Mouse (Mus musculus) limb, embryonic 14.5 days (tissue): ENCODE data around the gene Cops3. TPM values are rescaled to one million over a fixed set of nuclear protein-coding genes. Genes with fewer than 3 reads are reported as not detected.

Experiments
- ATAC-seq: fragments of 200-750 bp; cut with Nextera tagmentation; 2 replicates; pipeline ENCODE4 v1.8.0; 2017; ENCODE audit warnings: low read depth, moderate number of reproducible peaks, moderate TSS enrichment; ENCODE audit not compliant: low FRiP score
- DNase-seq: peaks from one replicate; pipeline ENCODE4 v3.0.0-alpha.2; 2015; ENCODE audit warnings: low spot score
- H3K27ac ChIP-seq: fragments of 300-500 bp; sonication (generic); replicated peaks from 2 replicates; pipeline ENCODE4 v1.5.1; 2014; ENCODE audit warnings: low read depth, mild to moderate bottlenecking, low read length, moderate library complexity, mixed read lengths
- H3K27me3 ChIP-seq: fragments of 300-500 bp; sonication (generic); 2 replicates; pipeline ENCODE4 v1.6.1; 2014; ENCODE audit warnings: low read length, mixed read lengths; ENCODE audit not compliant: control insufficient read depth, insufficient read depth
- H3K36me3 ChIP-seq: fragments of 300-500 bp; sonication (generic); 2 replicates; pipeline ENCODE4 v1.6.1; 2014; ENCODE audit warnings: mild to moderate bottlenecking, low read length, moderate library complexity, mixed read lengths; ENCODE audit not compliant: control insufficient read depth, insufficient read depth
- H3K4me1 ChIP-seq: fragments of 300-500 bp; sonication (generic); 2 replicates; pipeline ENCODE4 v1.6.1; 2014; ENCODE audit warnings: antibody characterized with exemption, low read length, mixed read lengths; ENCODE audit not compliant: control insufficient read depth, insufficient read depth
- H3K4me2 ChIP-seq: fragments of 300-500 bp; sonication (generic); replicated peaks from 2 replicates; pipeline ENCODE4 v1.6.1; 2014; ENCODE audit warnings: low read depth, mild to moderate bottlenecking, low read length, moderate library complexity; ENCODE audit not compliant: severe bottlenecking
- H3K4me3 ChIP-seq: fragments of 300-500 bp; sonication (generic); replicated peaks from 2 replicates; pipeline ENCODE4 v1.5.1; 2014; ENCODE audit warnings: low read length
- H3K9ac ChIP-seq: fragments of 300-500 bp; sonication (generic); 2 replicates; pipeline ENCODE4 v1.6.1; 2014; ENCODE audit warnings: mild to moderate bottlenecking, low read depth, low read length, moderate library complexity; ENCODE audit not compliant: severe bottlenecking
- H3K9me3 ChIP-seq: fragments of 300-500 bp; sonication (generic); 2 replicates; pipeline ENCODE4 v1.6.1; 2016; ENCODE audit warnings: low read length; ENCODE audit not compliant: control insufficient read depth
- POLR2A ChIP-seq: fragments of 200-500 bp; IDR thresholded peaks from 2 replicates; pipeline ENCODE4 v1.8.0; 2012; ENCODE audit warnings: inconsistent platforms, mild to moderate bottlenecking, moderate library complexity, borderline replicate concordance; ENCODE audit not compliant: insufficient read depth, insufficient read length; ENCODE audit errors: extremely low read depth
- WGBS: fragments of 180-500 bp; shearing (Covaris S2); extraction: QIAGEN DNeasy Blood & Tissue Kit; methylation state at CpG from one replicate; pipeline ENCODE4 v1.1.7; 2014; 5-methylcytosine and 5-hydroxymethylcytosine counted together
- polyA plus RNA-seq, 2 experiments: library from polyadenylated mRNA; depleted of rRNA in 1 of 2; stranded (reverse) in 1 of 2; unstranded in 1 of 2; fragments of >200 nt; fragmentation: Nextera tagmentation in 1 of 2; extraction: Ambion mirVana in 1 of 2; gene quantifications; 2 replicates each; pipeline versions ENCODE4 v1.2.1 to v1.2.3; 2012 to 2014

Gene Cops3
- polyA plus RNA-seq, 2 experiments: 84.2 to 198 TPM

DNA sequence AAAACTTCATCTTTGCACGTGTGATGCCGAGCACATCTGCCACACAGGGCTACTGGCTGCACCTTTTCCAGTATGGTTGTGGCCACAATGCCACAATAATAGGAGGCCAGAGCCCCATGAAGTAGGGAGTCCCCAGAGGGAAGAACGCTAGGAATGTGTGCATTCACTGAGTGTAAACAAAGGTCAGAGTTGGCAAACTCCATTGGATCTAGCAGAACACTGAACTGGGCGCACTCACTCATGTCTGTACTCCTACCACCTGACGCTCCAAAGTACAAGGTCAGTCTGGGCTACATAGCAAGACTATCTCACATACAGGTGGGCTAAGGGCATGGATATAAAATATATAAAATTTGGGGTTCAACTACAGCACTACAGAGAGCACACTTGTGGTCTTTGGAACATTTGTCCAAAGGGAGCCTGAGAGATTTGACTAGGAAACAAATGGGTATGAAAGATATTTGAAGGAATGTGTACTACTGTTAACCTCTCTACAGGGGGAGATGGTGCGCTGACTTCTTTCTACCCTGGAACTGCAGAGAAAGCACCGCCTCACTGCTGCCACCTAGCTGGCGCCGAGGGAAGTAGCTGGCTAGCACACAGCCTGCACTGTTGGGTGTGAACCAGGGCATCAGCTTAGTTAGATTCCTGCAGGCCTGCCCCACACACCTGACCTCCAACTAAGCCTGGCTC is 61.3 kb downstream of the Cops3 start:
- no peak overlapping the region for H3K9ac ChIP-seq
- TF ChIP-seq POLR2A: no peak
- no peak overlapping the region for H3K4me3 ChIP-seq
- peaks cover 45% of the 10 kb centered on the region for H3K36me3 ChIP-seq
- no peak overlapping the region for H3K4me2 ChIP-seq
- WGBS: 58% methylated on average over 9 of the region's 9 CpGs
- no peaks in the 10 kb centered on the region for H3K4me1 ChIP-seq
- ATAC-seq: peak; percentile 48; the same call in 1 of the 2 replicates
- peak; percentile 50 for DNase-seq
- no peak overlapping the region for H3K27ac ChIP-seq
- H3K27me3 ChIP-seq: no peaks in the 10 kb centered on the region
- no peaks in the 10 kb centered on the region for H3K9me3 ChIP-seq

DNA sequence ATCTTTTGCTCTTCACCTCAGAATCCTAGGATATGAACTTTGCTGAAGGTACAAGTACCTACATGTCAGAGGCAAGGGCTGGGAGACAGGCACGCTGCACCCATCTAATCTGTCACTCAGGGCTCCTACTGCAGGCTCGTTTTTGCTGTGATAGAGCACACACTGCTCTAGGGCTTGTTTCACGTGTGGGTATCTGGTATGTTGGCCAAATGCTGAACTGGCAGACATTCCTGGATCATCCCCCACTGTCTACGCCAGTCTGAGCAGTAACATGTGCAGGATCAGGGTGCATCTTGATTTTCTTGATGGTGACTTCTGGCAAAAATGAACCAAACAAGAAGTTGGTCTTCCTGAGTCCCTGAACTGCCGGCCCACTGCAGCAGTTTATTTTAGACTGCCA is 62.4 kb downstream of the Cops3 start:
- peaks cover 54% of the 10 kb centered on the region for H3K36me3 ChIP-seq
- H3K9me3 ChIP-seq: no peaks in the 10 kb centered on the region
- H3K9ac ChIP-seq: no peak overlapping the region
- H3K4me3 ChIP-seq: no peak overlapping the region
- no peaks in the 10 kb centered on the region for H3K4me1 ChIP-seq
- ATAC-seq (no peak), DNase-seq (no peak)
- TF ChIP-seq POLR2A: no peak
- WGBS: 86% methylated on average over 5 of the region's 5 CpGs
- no peak overlapping the region for H3K4me2 ChIP-seq
- no peaks in the 10 kb centered on the region for H3K27me3 ChIP-seq
- H3K27ac ChIP-seq: no peak overlapping the region

DNA sequence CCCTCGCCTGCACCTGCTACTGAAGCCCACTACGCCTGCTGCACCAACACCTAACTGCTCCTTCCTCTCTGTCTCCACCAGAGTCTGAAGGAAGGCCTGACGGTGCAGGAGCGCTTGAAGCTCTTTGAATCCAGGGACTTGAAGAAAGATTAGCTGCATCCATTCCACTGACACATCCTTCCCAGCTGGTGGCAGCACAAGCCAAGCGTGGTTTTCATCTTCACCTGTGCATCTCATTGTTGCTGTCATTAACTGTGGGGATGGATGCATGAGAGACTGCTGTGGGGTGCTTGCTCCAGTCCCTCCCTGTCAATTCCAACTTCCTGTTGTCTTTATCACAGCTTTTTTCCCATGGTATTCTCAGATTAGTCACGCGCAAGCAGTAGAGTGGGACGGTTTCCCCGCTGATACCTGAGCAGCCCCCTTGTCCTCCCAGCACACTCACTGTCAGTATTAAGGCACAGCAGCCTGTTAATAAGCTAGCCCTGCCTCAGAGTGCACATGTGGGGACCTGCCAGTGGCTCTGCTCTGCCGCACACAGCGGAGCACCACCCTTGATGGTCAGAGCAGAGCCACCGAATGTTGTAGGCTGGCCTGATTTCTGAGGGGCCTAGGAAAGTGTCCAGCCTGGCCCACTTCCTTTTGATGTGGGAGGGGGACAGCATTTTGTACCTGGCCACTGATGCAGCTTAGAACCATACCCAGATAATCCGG is 64.0 kb downstream of the Cops3 start:
- Histone ChIP-seq H3K4me2 (no peak overlapping the region), H3K9me3 (no peaks in the 10 kb centered on the region), H3K4me3 (no peak overlapping the region), H3K27ac (no peak overlapping the region), H3K36me3 (peaks cover 70% of the 10 kb centered on the region), H3K4me1 (no peaks in the 10 kb centered on the region), H3K9ac (no peak overlapping the region), H3K27me3 (no peaks in the 10 kb centered on the region)
- WGBS: 85% methylated on average over 13 of the region's 13 CpGs
- DNase-seq (no peak), ATAC-seq (no peak)
- no peak for TF ChIP-seq POLR2A

GRCm38 (mm10) chr11:59774522-59774921 is 65.1 kb downstream of the Cops3 start:
- ATAC-seq (no peak), DNase-seq (no peak)
- no peaks in the 10 kb centered on the region for H3K4me1 ChIP-seq
- H3K27me3 ChIP-seq: no peaks in the 10 kb centered on the region
- no peak overlapping the region for H3K9ac ChIP-seq
- H3K4me3 ChIP-seq: no peak overlapping the region
- TF ChIP-seq POLR2A: no peak
- H3K27ac ChIP-seq: no peak overlapping the region
- H3K36me3 ChIP-seq: peaks cover 80% of the 10 kb centered on the region
- H3K9me3 ChIP-seq: no peaks in the 10 kb centered on the region
- no peak overlapping the region for H3K4me2 ChIP-seq
- WGBS: 89% methylated on average over 4 of the region's 4 CpGs

- WGBS: 80% methylated on average over 4 of the region's 4 CpGs
Measured at GRCm38 (mm10) chr11:59772902-59773301, 66.7 kb downstream of the Cops3 start.

More at GRCm38 (mm10) chr11:59772902-59773301, 66.7 kb downstream of the Cops3 start:
- Histone ChIP-seq H3K9me3 (no peaks in the 10 kb centered on the region), H3K27ac (no peak overlapping the region), H3K36me3 (peaks cover 96% of the 10 kb centered on the region), H3K4me2 (no peak overlapping the region), H3K27me3 (no peaks in the 10 kb centered on the region), H3K4me3 (no peak overlapping the region), H3K4me1 (no peaks in the 10 kb centered on the region), H3K9ac (no peak overlapping the region)
- DNase-seq (no peak), ATAC-seq (no peak)
- no peak for TF ChIP-seq POLR2A
